Mouse (Mus musculus): ENCODE measurements around the gene Rpgr. TPM values are rescaled to one million over a fixed set of nuclear protein-coding genes. Genes with fewer than 3 reads are reported as not detected.
A peak's percentile ranks its signal among the peaks of the same experiment; 100 is the strongest.

The Rpgr gene
- total RNA-seq, 2 experiments from 2014 or later, result 16.0 to 17.2 TPM

- no peak for DNase-seq
Observed at GRCm38 (mm10) chrX:10071529-10071928, 145.2 kb downstream of the Rpgr start.

- peak in 1 of 2 experiments; percentile 8 for DNase-seq
Observed at GRCm38 (mm10) chrX:10070689-10071088, 146.0 kb downstream of the Rpgr start.

GRCm38 (mm10) chrX:10069405-10069804, 147.3 kb downstream of the Rpgr start:
- no peak for DNase-seq

- peak in 1 of 2 experiments; percentile 12 for DNase-seq
Observed at GRCm38 (mm10) chrX:10063781-10064180, 152.9 kb downstream of the Rpgr start.

DNA sequence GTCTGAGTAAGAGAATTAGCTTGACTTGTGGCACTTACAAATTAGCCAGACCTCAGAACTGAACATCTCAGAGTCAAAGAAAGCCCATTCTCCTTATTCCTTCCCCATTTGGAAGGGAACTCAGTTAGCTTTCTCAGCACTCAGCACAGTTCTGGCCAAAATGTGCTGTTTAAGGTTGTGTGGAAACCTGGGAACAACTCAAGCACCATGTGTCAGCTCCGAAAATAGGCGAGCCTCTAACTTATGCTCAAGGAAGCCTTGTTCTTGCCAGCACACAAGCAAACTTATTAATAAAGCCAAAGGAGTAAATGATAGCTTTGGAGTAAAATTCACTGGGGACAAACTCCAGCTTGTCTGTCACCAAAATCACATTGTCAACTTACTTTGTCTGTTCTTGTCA, 153.4 kb downstream of the Rpgr start:
- no peak for DNase-seq

- DNase-seq, result no peak
Observed at GRCm38 (mm10) chrX:10062201-10062600, 154.5 kb downstream of the Rpgr start.

DNA sequence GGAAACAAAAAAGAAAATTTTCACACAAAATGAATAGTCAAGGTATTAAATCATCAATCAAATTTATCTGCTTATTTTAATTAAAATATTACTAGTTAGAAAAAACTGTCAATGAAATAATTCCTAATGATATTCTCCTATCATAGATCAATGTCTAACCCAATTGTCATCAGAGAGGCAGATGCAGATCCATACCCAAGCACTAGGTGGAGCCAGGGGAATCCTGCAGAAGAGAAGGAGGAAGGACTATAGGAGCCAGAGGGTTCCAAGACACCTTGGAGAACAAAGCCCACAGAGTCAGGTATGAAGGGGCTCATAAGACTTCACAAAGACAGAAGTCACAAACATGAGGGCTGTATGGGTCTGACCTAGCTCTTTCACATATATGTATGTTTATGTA, 182.1 kb downstream of the Rpgr start:
- DNase-seq, result no peak

Other genes starting within 250 kb of the Rpgr start
- gene Srpx, start 99.2 kb downstream of the Rpgr start, total RNA-seq (2021), result under 1 TPM; 0.28 to 0.42 TPM
- gene Otc, start 35.4 kb upstream of the Rpgr start, total RNA-seq (2021), result not detected

Measured in layer of hippocampus, postnatal 36 days (tissue).